Mouse (Mus musculus) limb, embryonic 10.5 days (tissue): ENCODE measurements around the gene Ntrk1. TPM values are rescaled to one million over a fixed set of nuclear protein-coding genes. Genes with fewer than 3 reads are reported as not detected.
A peak's percentile ranks its signal among the peaks of the same experiment; 100 is the strongest.
"Not testable (repeated sequence)": the region's sequence is repeated elsewhere in the genome, so short reads cannot be mapped to it uniquely, and the experiment has no call there.

ENCODE experiments used
- DNase-seq: peaks from one replicate; pipeline ENCODE4 v3.0.0-alpha.2; 2017; ENCODE audit warnings: low spot score
- H3K27ac ChIP-seq: fragments of 300-500 bp; sonication (generic); 2 replicates; pipeline ENCODE4 v1.5.1; 2016; ENCODE audit warnings: mild to moderate bottlenecking
- H3K27me3 ChIP-seq: fragments of 300-500 bp; sonication (generic); 2 replicates; pipeline ENCODE4 v1.6.1; 2016; ENCODE audit warnings: low read depth, mild to moderate bottlenecking; ENCODE audit not compliant: poor library complexity, severe bottlenecking
- H3K36me3 ChIP-seq: fragments of 300-500 bp; sonication (generic); 2 replicates; pipeline ENCODE4 v1.6.1; 2016; ENCODE audit warnings: mild to moderate bottlenecking, moderate library complexity
- H3K4me1 ChIP-seq: fragments of 300-500 bp; sonication (generic); 2 replicates; pipeline ENCODE4 v1.6.1; 2016
- H3K4me3 ChIP-seq: fragments of 300-500 bp; sonication (generic); 2 replicates; pipeline ENCODE4 v1.5.1; 2016; ENCODE audit warnings: mild to moderate bottlenecking, moderate library complexity
- H3K9me3 ChIP-seq: fragments of 300-500 bp; sonication (generic); replicated peaks from 2 replicates; pipeline ENCODE4 v1.6.1; 2016; ENCODE audit warnings: mild to moderate bottlenecking
- WGBS: fragments of 180-500 bp; shearing (Covaris S2); methylation state at CpG from one replicate; pipeline ENCODE4 v1.1.7; 2016; 5-methylcytosine and 5-hydroxymethylcytosine counted together
- polyA plus RNA-seq: library from polyadenylated mRNA; unstranded; fragments of >200 nt; fragmentation: Nextera tagmentation; extraction: Ambion mirVana; gene quantifications from 2 replicates; pipeline ENCODE4 v1.2.1, GENCODE M21; 2016

The Ntrk1 gene
- 0.28 and 0.29 TPM in 2 replicates for polyA plus RNA-seq

GRCm38 (mm10) chr3:87794922-87795325 is at the start of gene Ntrk1:
TSS of gene Ntrk1 (minus strand) at chr3:87795162.
- peaks cover 100% of the 10 kb centered on the region for H3K27me3 ChIP-seq
- under 1% methylated on average over 47 of the region's 47 CpGs for WGBS
- peak; percentile 62 for DNase-seq
- H3K9me3 ChIP-seq: no peaks in the 10 kb centered on the region
- peak within 1 kb of the TSS; percentile 41 for H3K4me3 ChIP-seq
- peak within 1 kb of the TSS; percentile 57 for H3K27ac ChIP-seq
- H3K4me1 ChIP-seq: peaks cover 39% of the 10 kb centered on the region
- no peaks in the 10 kb centered on the region for H3K36me3 ChIP-seq

DNA sequence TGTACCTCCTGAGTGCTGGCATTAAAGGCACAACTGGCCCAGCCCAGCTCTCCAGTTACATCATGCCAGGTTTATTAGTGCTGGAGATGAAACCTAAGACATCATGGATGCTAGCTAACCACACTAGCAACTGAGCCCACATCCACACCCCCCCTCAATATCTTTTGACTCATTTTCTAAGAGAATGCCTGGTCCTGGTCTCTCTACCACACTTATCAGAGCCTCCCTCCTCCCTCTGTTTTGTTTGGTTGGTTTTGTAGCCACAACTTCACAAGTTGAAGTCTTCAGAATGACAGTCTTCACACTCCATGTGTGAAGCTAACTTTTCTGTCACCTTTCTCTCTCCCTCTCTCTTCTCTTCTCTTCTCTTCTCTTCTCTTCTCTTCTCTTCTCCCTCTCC is 45.9 kb upstream of the Ntrk1 start:
- DNase-seq: no peak
- no peaks in the 10 kb centered on the region for H3K36me3 ChIP-seq
- H3K27ac ChIP-seq: no peak overlapping the region
- 0 out of 2 replicates have a peak, but pooled peaks cover 7% of the 10 kb centered on the region for H3K27me3 ChIP-seq
- H3K9me3 ChIP-seq: no peaks in the 10 kb centered on the region
- no peaks in the 10 kb centered on the region for H3K4me1 ChIP-seq
- H3K4me3 ChIP-seq: no peak overlapping the region

- H3K9me3 ChIP-seq: no peaks in the 10 kb centered on the region
- H3K4me3 ChIP-seq: no peak overlapping the region
- H3K27ac ChIP-seq: no peak overlapping the region
- no peaks in the 10 kb centered on the region for H3K4me1 ChIP-seq
- no peaks in the 10 kb centered on the region for H3K36me3 ChIP-seq
- WGBS: 0% methylated on average over 4 of the region's 4 CpGs
- 0 out of 2 replicates have a peak, but pooled peaks cover 7% of the 10 kb centered on the region for H3K27me3 ChIP-seq
- peak; percentile 86 for DNase-seq
These were observed 43.7 kb upstream of the Ntrk1 start for GRCm38 (mm10) chr3:87838622-87839021.

DNA sequence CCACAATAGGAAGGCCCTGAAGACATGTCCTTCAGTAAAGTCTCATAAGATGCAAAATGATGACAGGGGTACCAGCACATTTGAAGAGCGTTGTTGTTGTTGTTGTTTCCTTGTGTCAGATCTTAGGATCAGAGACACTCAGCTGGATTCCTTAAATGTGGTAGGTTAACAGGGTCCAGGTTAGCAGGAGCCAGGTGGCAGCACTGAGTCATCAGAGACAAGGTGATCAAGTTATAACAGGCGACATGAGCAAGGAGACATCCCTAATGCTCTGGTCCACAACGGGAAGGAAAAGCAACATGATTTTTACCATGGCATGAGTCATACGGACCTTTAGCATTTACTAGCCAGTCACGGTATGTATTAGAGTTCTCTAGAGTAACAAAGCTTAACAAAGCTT is 38.5 kb upstream of the Ntrk1 start:
- H3K9me3 ChIP-seq: no peaks in the 10 kb centered on the region
- no peak overlapping the region for H3K4me3 ChIP-seq
- no peak for DNase-seq
- H3K27me3 ChIP-seq: no peaks in the 10 kb centered on the region
- WGBS: 65% methylated on average over 5 of the region's 5 CpGs
- H3K36me3 ChIP-seq: no peaks in the 10 kb centered on the region
- no peaks in the 10 kb centered on the region for H3K4me1 ChIP-seq
- no peak overlapping the region for H3K27ac ChIP-seq

GRCm38 (mm10) chr3:87832109-87832859 is 37.3 kb upstream of the Ntrk1 start:
- no peak overlapping the region for H3K4me3 ChIP-seq
- H3K4me1 ChIP-seq: no peaks in the 10 kb centered on the region
- no peak overlapping the region for H3K27ac ChIP-seq
- no peaks in the 10 kb centered on the region for H3K27me3 ChIP-seq
- DNase-seq: no peak
- WGBS: 87% methylated on average over 7 of the region's 7 CpGs
- H3K9me3 ChIP-seq: no peaks in the 10 kb centered on the region
- no peaks in the 10 kb centered on the region for H3K36me3 ChIP-seq

DNA sequence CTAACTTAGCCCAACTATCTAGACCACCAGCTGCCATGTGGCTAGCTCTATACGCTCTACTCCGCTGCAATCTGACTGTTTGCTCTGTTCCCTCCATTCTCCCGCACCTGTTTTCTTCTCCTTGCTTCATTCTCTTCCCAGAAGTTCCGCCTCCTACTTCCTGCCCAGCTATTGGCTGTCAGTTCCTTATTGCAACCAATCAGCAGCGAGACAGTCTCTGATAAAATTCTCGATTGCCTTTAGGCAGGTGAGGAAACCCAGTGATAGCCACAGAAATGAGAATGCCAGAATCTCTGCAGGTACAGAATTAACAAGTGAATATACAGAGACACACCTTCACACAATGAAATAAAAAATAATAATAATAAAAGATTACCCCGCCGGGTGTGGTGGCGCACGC is 34.1 kb upstream of the Ntrk1 start:
- no peak overlapping the region for H3K27ac ChIP-seq
- DNase-seq: no peak
- H3K27me3 ChIP-seq: no peaks in the 10 kb centered on the region
- no peaks in the 10 kb centered on the region for H3K36me3 ChIP-seq
- H3K9me3 ChIP-seq: no peaks in the 10 kb centered on the region
- 45% methylated on average over 10 of the region's 10 CpGs for WGBS
- H3K4me3 ChIP-seq: no peak overlapping the region
- no peaks in the 10 kb centered on the region for H3K4me1 ChIP-seq

DNA sequence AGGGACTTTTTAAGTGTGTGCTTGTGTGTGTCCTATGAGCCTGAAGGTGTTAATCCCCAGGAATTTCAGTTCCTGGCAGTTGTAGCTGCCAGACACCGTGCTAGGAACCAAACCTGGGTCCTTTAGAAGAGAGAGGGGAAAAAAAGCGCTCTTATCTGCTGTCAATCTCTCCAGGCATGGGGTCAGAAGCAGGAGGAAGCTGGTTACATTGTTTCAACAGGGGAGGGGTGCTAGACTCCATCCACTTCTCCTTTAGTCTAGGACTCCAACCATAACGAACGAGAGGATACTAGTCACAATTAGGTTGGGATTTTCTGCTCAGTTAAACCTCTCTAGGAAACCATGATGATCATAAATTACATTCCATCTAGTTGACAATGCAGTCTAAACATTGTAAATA is 33.5 kb upstream of the Ntrk1 start:
- Histone ChIP-seq H3K36me3 (no peaks in the 10 kb centered on the region), H3K9me3 (no peaks in the 10 kb centered on the region), H3K4me1 (no peaks in the 10 kb centered on the region), H3K27ac (no peak overlapping the region), H3K27me3 (no peaks in the 10 kb centered on the region), H3K4me3 (no peak overlapping the region)
- DNase-seq: no peak
- 57% methylated on average over 4 of the region's 4 CpGs for WGBS

GRCm38 (mm10) chr3:87824206-87824605 is 29.2 kb upstream of the Ntrk1 start, which contains the start of gene Pear1:
TSS of gene Pear1 (minus strand) at chr3:87824306.
- not testable (repeated sequence) for H3K9me3 ChIP-seq, H3K4me3 ChIP-seq, H3K4me1 ChIP-seq, DNase-seq, H3K27ac ChIP-seq, H3K36me3 ChIP-seq, H3K27me3 ChIP-seq
- 81% methylated on average over 1 of the region's 1 CpGs for WGBS

DNA sequence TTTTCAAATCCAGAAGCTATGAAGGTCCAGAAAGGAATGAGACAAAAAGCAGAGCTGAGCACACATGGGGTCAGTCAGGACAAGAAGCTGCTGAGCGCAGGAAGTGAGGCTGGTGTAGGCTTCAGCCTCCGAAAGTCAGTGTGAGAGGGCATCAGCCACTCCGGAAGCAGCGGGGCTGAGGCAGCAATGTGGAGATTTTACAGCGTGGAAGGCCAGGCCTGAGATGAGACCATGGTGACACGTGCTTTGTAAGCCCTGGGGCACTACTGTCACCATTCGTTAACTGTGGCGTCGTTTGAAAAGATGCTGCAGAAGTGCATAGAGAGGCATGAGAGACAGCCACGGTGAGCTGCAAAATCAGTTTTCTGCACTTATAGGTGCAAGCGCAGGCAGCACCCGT is 23.3 kb upstream of the Ntrk1 start:
- Histone ChIP-seq H3K27ac (no peak overlapping the region), H3K36me3 (no peaks in the 10 kb centered on the region), H3K4me1 (peaks cover 6% of the 10 kb centered on the region), H3K9me3 (no peaks in the 10 kb centered on the region), H3K27me3 (peaks cover 67% of the 10 kb centered on the region), H3K4me3 (no peak overlapping the region)
- WGBS: 69% methylated on average over 12 of the region's 12 CpGs
- no peak for DNase-seq

- Histone ChIP-seq H3K4me1 (peaks cover 19% of the 10 kb centered on the region), H3K4me3 (no peak overlapping the region), H3K27ac (no peak overlapping the region), H3K36me3 (no peaks in the 10 kb centered on the region), H3K27me3 (peaks cover 81% of the 10 kb centered on the region), H3K9me3 (no peaks in the 10 kb centered on the region)
- whole genome bisulfite sequencing: 9% methylated on average over 12 of the region's 12 CpGs
- DNase-seq: peak; percentile 77
These were observed 21.7 kb upstream of the Ntrk1 start for GRCm38 (mm10) chr3:87816646-87817093.

DNA sequence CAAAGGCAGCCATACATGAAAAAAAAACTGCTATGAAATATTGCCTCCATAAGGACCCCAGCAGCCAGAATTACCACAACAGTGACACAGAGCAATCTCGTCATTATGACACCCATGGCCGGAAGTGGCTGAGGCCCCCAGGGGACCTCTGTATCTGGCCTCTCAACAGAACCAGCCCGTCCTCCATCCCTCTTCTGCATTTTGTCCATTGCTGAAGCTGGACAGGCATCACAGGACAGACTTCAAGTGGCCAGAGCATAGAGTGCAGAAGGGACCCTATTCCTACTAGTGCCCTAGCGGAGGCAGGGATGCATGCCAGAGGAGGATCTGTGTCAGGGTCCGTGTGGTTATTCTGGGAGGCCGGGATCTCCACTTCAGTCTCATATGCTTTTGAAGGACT is 21.2 kb upstream of the Ntrk1 start:
- no peak overlapping the region for H3K4me3 ChIP-seq
- WGBS: 66% methylated on average over 6 of the region's 6 CpGs
- H3K27me3 ChIP-seq: peaks cover 86% of the 10 kb centered on the region
- no peak overlapping the region for H3K27ac ChIP-seq
- H3K4me1 ChIP-seq: peaks cover 19% of the 10 kb centered on the region
- H3K9me3 ChIP-seq: no peaks in the 10 kb centered on the region
- DNase-seq: no peak
- H3K36me3 ChIP-seq: no peaks in the 10 kb centered on the region

DNA sequence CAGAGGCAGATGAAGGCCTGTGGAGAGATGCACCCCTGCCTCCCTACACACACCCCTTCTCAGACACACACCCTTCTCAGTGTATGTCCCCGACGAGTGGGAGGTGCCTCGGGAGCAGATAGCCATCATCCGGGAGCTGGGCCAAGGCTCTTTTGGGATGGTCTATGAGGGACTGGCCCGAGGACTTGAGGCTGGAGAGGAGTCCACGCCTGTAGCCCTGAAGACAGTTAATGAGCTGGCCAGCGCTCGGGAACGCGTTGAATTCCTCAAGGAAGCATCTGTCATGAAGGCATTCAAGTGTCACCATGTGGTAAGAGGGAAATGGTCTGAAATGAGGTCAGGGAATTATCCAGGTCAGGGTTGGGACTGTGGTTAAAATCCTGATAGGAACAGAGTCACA is 17.9 kb upstream of the Ntrk1 start:
- DNase-seq: no peak
- Histone ChIP-seq H3K27me3 (peaks cover 99% of the 10 kb centered on the region), H3K27ac (0 out of 2 replicates have a peak overlapping the region, but pooled peaks have one; percentile 14), H3K4me1 (peaks cover 28% of the 10 kb centered on the region), H3K36me3 (no peaks in the 10 kb centered on the region), H3K9me3 (no peaks in the 10 kb centered on the region), H3K4me3 (no peak overlapping the region)
- WGBS: 57% methylated on average over 10 of the region's 10 CpGs

DNA sequence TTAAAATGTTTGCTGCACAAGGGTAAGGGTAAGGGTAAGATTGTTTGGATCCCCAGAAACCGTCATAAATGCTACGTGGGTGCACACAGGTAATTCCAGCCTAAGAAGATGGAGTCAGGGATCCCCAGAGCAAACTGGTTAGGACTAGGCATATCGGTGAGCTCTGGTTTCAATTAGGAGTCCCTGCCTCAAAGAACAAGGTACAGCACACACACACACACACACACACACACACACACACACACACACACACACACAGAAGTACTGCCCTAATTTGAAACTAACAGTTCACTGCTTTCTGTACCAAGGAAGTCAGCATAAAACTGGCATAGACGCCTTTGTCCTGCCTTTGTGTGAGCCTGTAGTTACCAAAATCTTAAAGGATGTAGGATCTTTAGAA is 17.5 kb upstream of the Ntrk1 start:
- Histone ChIP-seq H3K4me1 (peaks cover 28% of the 10 kb centered on the region), H3K9me3 (no peaks in the 10 kb centered on the region), H3K27ac (0 out of 2 replicates have a peak overlapping the region, but pooled peaks have one; percentile 14), H3K27me3 (peaks cover 99% of the 10 kb centered on the region), H3K4me3 (no peak overlapping the region), H3K36me3 (no peaks in the 10 kb centered on the region)
- WGBS: 56% methylated on average over 4 of the region's 4 CpGs
- DNase-seq: peak; percentile 64
